Mouse (Mus musculus) left cerebral cortex, postnatal 4 days (tissue): ENCODE results near the gene Runx1. TPM values are rescaled to one million over a fixed set of nuclear protein-coding genes. Genes with fewer than 3 reads are reported as not detected.
A peak's percentile ranks its signal among the peaks of the same experiment; 100 is the strongest.

Source experiments
- DNase-seq: peaks from one replicate; pipeline ENCODE4 v3.0.0-alpha.2; 2022
- intact Hi-C: fragments of 180-260 bp; cut with DNase I; formaldehyde crosslinking; loops from one replicate; pipeline ENCODE4 v1.15.1; 2025
- total RNA-seq, 2 experiments: library from RNA; stranded (reverse); gene quantifications; 2 replicates each; pipeline ENCODE4 v1.2.3; 2021

The Runx1 gene
- total RNA-seq, 2 experiments from 2014 or later, result 1.2 to 1.8 TPM

GRCm38 (mm10) chr16:92592207-92592606, 233.7 kb downstream of the Runx1 start:
- intact Hi-C loops, result no loop called here
- no peak for DNase-seq

GRCm38 (mm10) chr16:92591783-92592182, 234.2 kb downstream of the Runx1 start:
- intact Hi-C loops, result no loop called here
- no peak for DNase-seq

GRCm38 (mm10) chr16:92587836-92588235, 238.1 kb downstream of the Runx1 start:
- intact Hi-C loops, result no loop called here
- DNase-seq, result no peak

GRCm38 (mm10) chr16:92581767-92582166, 244.2 kb downstream of the Runx1 start:
- DNase-seq, result no peak
- intact Hi-C loops, result no loop called here

- no peak for DNase-seq
- intact Hi-C loops, result no loop called here
These were observed 245.0 kb downstream of the Runx1 start for GRCm38 (mm10) chr16:92580981-92581380.

- no peak for DNase-seq
- intact Hi-C loops, result no loop called here
These were observed 246.9 kb downstream of the Runx1 start for GRCm38 (mm10) chr16:92578915-92579653.

GRCm38 (mm10) chr16:92577381-92577780, 248.6 kb downstream of the Runx1 start:
- intact Hi-C loops, result no loop called here
- no peak for DNase-seq

GRCm38 (mm10) chr16:92575792-92576191, 250.2 kb downstream of the Runx1 start:
- DNase-seq, result no peak
- intact Hi-C loops, result no loop called here

GRCm38 (mm10) chr16:92573193-92573592, 252.8 kb downstream of the Runx1 start:
- intact Hi-C loops, result no loop called here
- no peak for DNase-seq

- intact Hi-C loops, result no loop called here
- no peak for DNase-seq
These were observed 254.7 kb downstream of the Runx1 start for GRCm38 (mm10) chr16:92571246-92571645.

- intact Hi-C loops, result loop anchor here (5.0 kb wide), 1 partner anchor 126 kb away; no protein-coding TSS in a partner anchor
- no peak for DNase-seq
These were observed 259.8 kb downstream of the Runx1 start for GRCm38 (mm10) chr16:92566146-92566545.

- intact Hi-C loops, result loop anchor here (5.0 kb wide), 1 partner anchor 127 kb away; no protein-coding TSS in a partner anchor
These were observed 260.2 kb downstream of the Runx1 start for GRCm38 (mm10) chr16:92565708-92566107.

GRCm38 (mm10) chr16:92565291-92565690, 260.7 kb downstream of the Runx1 start:
- peak; percentile 16 for DNase-seq

More at GRCm38 (mm10) chr16:92565708-92566107, 260.2 kb downstream of the Runx1 start:
- DNase-seq, result peak; percentile 86

GRCm38 (mm10) chr16:92555051-92555450, 270.9 kb downstream of the Runx1 start:
- intact Hi-C loops, result no loop called here
- no peak for DNase-seq

More at GRCm38 (mm10) chr16:92565291-92565690, 260.7 kb downstream of the Runx1 start:
- intact Hi-C loops, result loop anchor here (5.0 kb wide), 1 partner anchor 127 kb away; no protein-coding TSS in a partner anchor

GRCm38 (mm10) chr16:92552858-92553257, 273.1 kb downstream of the Runx1 start:
- intact Hi-C loops, result no loop called here
- DNase-seq, result no peak

- intact Hi-C loops, result no loop called here
- no peak for DNase-seq
These were observed 273.9 kb downstream of the Runx1 start for GRCm38 (mm10) chr16:92552106-92552382.
